In genomic region chr13:41467036-41467435, GRCm38 (mm10) we compare ENCODE assay signal across 10 mouse cellular contexts. TPM values are rescaled to one million over a fixed set of nuclear protein-coding genes. Genes with fewer than 3 reads are reported as not detected.
DNase-seq lines count a peak whose midpoint lies in the region; ATAC-seq and TF ChIP-seq lines count a peak whose summit lies in the region.
"Had no signal": no experiment of that assay in that cellular context is flagged by ENCODE, and none has a peak within 500 bp of the region (broad histone marks: within the 10 kb centered on the region; RNA-seq: fewer than 3 reads in every experiment).

No protein-coding gene starts in this region.

- no peak for TF ChIP-seq POLR2A in myocyte (IDR thresholded peaks at IDR 0.05; ENCODE audit: insufficient read length, low read depth)

- DNase-seq in heart, adult 11 months, result peak; percentile 98
- no peak for DNase-seq in heart, embryonic 10.5 days (ENCODE audit: low spot score)
- peak; percentile 72 to 86 for DNase-seq in heart, adult 9 months (ENCODE audit: low spot score in 2 of 2)
- peak; percentile 74 for DNase-seq in kidney, postnatal 10 days
- no peak for DNase-seq in thymus, adult 18-20 months
- DNase-seq in thymus, postnatal 14 days, result no peak

- H3K9me3 ChIP-seq in heart, embryonic 10.5 days, result no peaks in the 10 kb centered on the region
- no peaks in the 10 kb centered on the region for H3K9me3 ChIP-seq in neural tube, embryonic 15.5 days (replicated peaks)
- H3K9me3 ChIP-seq: embryonic facial prominence, embryonic 12.5 days; limb, embryonic 13.5 days had no signal

- H3K9ac ChIP-seq in neural tube, embryonic 15.5 days (replicated peaks), result no peak overlapping the region
- H3K9ac ChIP-seq: embryonic facial prominence, embryonic 12.5 days; limb, embryonic 13.5 days had no signal

- ATAC-seq in neural tube, embryonic 15.5 days (ENCODE audit: low FRiP score), result no peak

- H3K27ac ChIP-seq in heart, embryonic 10.5 days, result no peak overlapping the region
- H3K27ac ChIP-seq in neural tube, embryonic 15.5 days (replicated peaks), result no peak overlapping the region
- H3K27ac ChIP-seq: embryonic facial prominence, embryonic 12.5 days; limb, embryonic 13.5 days had no signal

- H3K4me1 ChIP-seq in heart, embryonic 10.5 days, result 0 out of 2 replicates have a peak, but pooled peaks cover 5% of the 10 kb centered on the region
- no peaks in the 10 kb centered on the region for H3K4me1 ChIP-seq in neural tube, embryonic 15.5 days
- H3K4me1 ChIP-seq: embryonic facial prominence, embryonic 12.5 days had no signal

- H3ac ChIP-seq in myocyte (ENCODE audit: control insufficient read depth, insufficient read length), result no peak overlapping the region

- peak overlapping the region; percentile 47 for H3K4me2 ChIP-seq in myocyte (ENCODE audit: low read depth)
- H3K4me2 ChIP-seq in neural tube, embryonic 15.5 days, result no peak overlapping the region
- H3K4me2 ChIP-seq: embryonic facial prominence, embryonic 12.5 days; limb, embryonic 13.5 days had no signal

- H3K36me3 ChIP-seq in heart, embryonic 10.5 days, result no peaks in the 10 kb centered on the region
- H3K36me3 ChIP-seq in myocyte (ENCODE audit: control insufficient read depth, insufficient read depth), result no peaks in the 10 kb centered on the region
- H3K36me3 ChIP-seq in neural tube, embryonic 15.5 days, result no peaks in the 10 kb centered on the region
- H3K36me3 ChIP-seq: embryonic facial prominence, embryonic 12.5 days; limb, embryonic 13.5 days had no signal

- WGBS in heart, embryonic 10.5 days, result 40% methylated on average over 2 of the region's 2 CpGs
- 86% methylated on average over 2 of the region's 2 CpGs for WGBS in neural tube, embryonic 15.5 days

- H3K79me2 ChIP-seq in myocyte (ENCODE audit: control insufficient read depth, insufficient read depth), result no peaks in the 10 kb centered on the region

- no peak overlapping the region for H3K4me3 ChIP-seq in heart, embryonic 10.5 days
- H3K4me3 ChIP-seq in myocyte, result no peak overlapping the region
- no peak overlapping the region for H3K4me3 ChIP-seq in neural tube, embryonic 15.5 days (replicated peaks)
- H3K4me3 ChIP-seq: embryonic facial prominence, embryonic 12.5 days; limb, embryonic 13.5 days had no signal

- H3K27me3 ChIP-seq in heart, embryonic 10.5 days (ENCODE audit: insufficient read depth, poor library complexity, severe bottlenecking), result peaks cover 36% of the 10 kb centered on the region; the same call in 1 of the 2 replicates
- no peaks in the 10 kb centered on the region for H3K27me3 ChIP-seq in myocyte (ENCODE audit: control insufficient read depth, insufficient read depth, insufficient read length)
- H3K27me3 ChIP-seq in neural tube, embryonic 15.5 days (replicated peaks), result no peaks in the 10 kb centered on the region
- H3K27me3 ChIP-seq: embryonic facial prominence, embryonic 12.5 days; limb, embryonic 13.5 days had no signal

TF ChIP-seq in myocyte, 11 proteins besides CTCF, POLR2A, EP300 and RAD21:
- no peak for TF ChIP-seq MYOG (IDR thresholded peaks at IDR 0.05; ENCODE audit: control insufficient read depth in 1 of 3, insufficient read depth in 1 of 3, insufficient read length in 2 of 3, low read depth in 2 of 3)
- TF ChIP-seq MYOD1 (IDR thresholded peaks at IDR 0.05; ENCODE audit: control insufficient read depth in 1 of 3, insufficient read length in 2 of 3, low read depth in 2 of 3), result no peak
- TF ChIP-seq CEBPB (IDR thresholded peaks at IDR 0.05; ENCODE audit: insufficient read depth, poor library complexity, severe bottlenecking), result no peak

RNA-seq across cellular contexts. Expression of gene Nedd9, which starts 20.1 kb away (rescaled TPM):
- polyA plus RNA-seq in heart, embryonic 10.5 days (2016; fragmentation: Nextera tagmentation; extraction: Ambion mirVana), result 14.7 and 15.8 TPM in 2 replicates
- polyA plus RNA-seq in myocyte (2012; fragmentation: generic; extraction: Trizol), result 11.6 TPM
- polyA plus RNA-seq in neural tube, embryonic 15.5 days (2015; fragmentation: Nextera tagmentation; extraction: Ambion mirVana), result 12.4 and 19.2 TPM in 2 replicates

Comparison
In these comparisons a context has a peak if more than half of its experiments do, and no peak if none do; other contexts are left out.
1. DNase-seq: peak in heart, adult 11 months (single experiment), heart, adult 9 months (2 of 2) and kidney, postnatal 10 days (single experiment); none in heart, embryonic 10.5 days (single experiment), thymus, adult 18-20 months (0 of 2) and thymus, postnatal 14 days (single experiment).